Mouse (Mus musculus): ENCODE measurements at regions not wholly inside any gene's neighbourhood (a gene's known extent, or its start where the extent isn't known, plus 50 kb on each side); places are given as distances from the start of the nearest gene placed in this dataset.

DNA sequence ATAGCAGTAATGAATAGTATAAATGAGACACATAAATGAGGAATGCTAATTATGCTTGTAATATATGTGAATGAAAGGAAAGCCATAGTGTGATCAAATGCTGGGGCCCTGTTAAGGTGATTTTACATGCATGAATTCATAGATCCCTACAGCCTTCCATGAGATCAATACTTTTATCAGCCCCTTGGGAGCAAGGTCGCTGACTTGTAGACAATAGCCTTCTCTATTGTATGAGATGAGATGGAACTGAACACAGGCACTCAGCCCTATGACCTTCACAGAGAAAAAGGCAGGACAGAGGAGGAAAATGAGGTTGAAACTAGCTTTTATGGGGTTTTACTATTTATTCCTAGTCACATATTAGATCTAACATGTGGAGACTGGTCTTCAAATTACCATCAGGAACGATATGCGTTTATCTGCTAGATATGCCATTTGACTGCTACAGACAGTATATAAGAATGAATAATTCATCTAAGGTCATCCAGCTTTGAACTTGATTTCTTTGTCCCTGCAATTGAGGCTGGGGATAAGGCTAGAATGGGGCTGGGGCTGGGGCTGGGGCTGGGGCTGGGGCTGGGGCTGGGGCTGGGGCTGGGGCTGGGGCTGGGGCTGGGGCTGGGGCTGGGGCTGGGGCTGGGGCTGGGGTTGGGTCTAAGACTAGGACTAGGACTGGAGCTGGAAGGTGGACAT lies 1390.0 kb upstream of the Lrrc6 start:
- Histone ChIP-seq H3K9me3 (ENCODE audit: low read length) (no peaks in the 10 kb centered on the region), H3K4me2 (ENCODE audit: low read depth, low read length) (no peak overlapping the region), H3K9ac (replicated peaks) (no peak overlapping the region), H3K27ac (ENCODE audit: low read depth) (no peak overlapping the region), H3K36me3 (replicated peaks; ENCODE audit: insufficient read depth, low read length) (no peaks in the 10 kb centered on the region), H3K27me3 (ENCODE audit: insufficient read depth, low read length) (no peaks in the 10 kb centered on the region), H3K4me3 (ENCODE audit: low read depth, low read length) (no peak overlapping the region), H3K4me1 (ENCODE audit: insufficient read depth) (no peaks in the 10 kb centered on the region)
- no peak for TF ChIP-seq CTCF (IDR thresholded peaks at IDR 0.05; ENCODE audit: low read depth)
- TF ChIP-seq EP300 (IDR thresholded peaks at IDR 0.05; ENCODE audit: low read depth): no peak
- no peak for DNase-seq
- 78% methylated on average over 3 of the region's 3 CpGs for WGBS (ENCODE audit: insufficient replicate concordance)
- ATAC-seq: no peak

DNA sequence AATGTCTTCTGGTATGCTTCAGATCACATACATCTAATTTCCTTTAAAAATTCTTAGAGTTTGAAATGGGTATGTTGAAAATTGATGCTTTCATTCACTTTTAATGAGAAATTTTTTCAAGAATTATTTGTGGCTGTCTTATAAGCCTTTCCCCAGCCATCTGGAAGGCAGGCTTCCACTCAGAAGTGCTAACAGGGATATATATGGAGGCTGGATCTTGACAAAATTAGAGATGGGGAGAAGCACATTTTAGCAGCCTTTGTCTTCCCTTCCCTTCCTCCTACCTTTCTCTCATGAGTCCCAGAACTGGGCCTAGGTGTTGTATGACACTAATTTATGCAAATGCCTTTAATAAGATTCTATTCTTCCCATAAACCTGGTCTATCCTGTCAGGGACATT lies 1387.8 kb upstream of the Lrrc6 start:
- TF ChIP-seq EP300 (IDR thresholded peaks at IDR 0.05; ENCODE audit: low read depth): no peak

DNA sequence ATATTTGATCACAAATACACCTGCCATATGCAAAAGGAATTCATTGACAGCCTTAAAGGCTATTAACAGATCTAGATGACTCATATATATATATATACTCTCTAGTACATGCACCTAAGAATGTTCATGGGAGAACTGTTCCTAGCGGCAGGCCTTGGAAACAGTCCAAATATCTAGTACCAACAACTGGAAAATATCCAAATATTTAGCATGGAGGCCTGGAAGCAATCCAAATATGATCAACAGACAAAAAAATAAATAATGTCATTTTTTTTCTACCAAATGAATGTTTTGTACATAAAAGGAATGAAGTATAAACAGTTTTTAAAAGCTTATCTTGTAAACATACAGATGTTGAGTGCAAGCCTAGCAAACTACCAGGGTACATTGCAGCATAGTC lies 1354.6 kb upstream of the Lrrc6 start:
- no peak overlapping the region for H3K9ac ChIP-seq (replicated peaks)
- no peak for TF ChIP-seq EP300 (IDR thresholded peaks at IDR 0.05; ENCODE audit: low read depth)
- no peak for TF ChIP-seq CTCF (IDR thresholded peaks at IDR 0.05; ENCODE audit: low read depth)
- H3K36me3 ChIP-seq (replicated peaks; ENCODE audit: insufficient read depth, low read length): no peaks in the 10 kb centered on the region
- H3K4me2 ChIP-seq (ENCODE audit: low read depth, low read length): no peak overlapping the region
- H3K9me3 ChIP-seq (ENCODE audit: low read length): no peaks in the 10 kb centered on the region
- no peaks in the 10 kb centered on the region for H3K27me3 ChIP-seq (ENCODE audit: insufficient read depth, low read length)
- 73% methylated on average over 1 of the region's 1 CpGs for WGBS (ENCODE audit: insufficient replicate concordance)
- no peaks in the 10 kb centered on the region for H3K4me1 ChIP-seq (ENCODE audit: insufficient read depth)
- H3K4me3 ChIP-seq (ENCODE audit: low read depth, low read length): no peak overlapping the region
- ATAC-seq (no peak), DNase-seq (no peak)
- H3K27ac ChIP-seq (ENCODE audit: low read depth): no peak overlapping the region

More for the DNA sequence above, 1387.8 kb upstream of the Lrrc6 start:
- DNase-seq: no peak
- Histone ChIP-seq H3K4me1 (ENCODE audit: insufficient read depth) (no peaks in the 10 kb centered on the region), H3K27me3 (ENCODE audit: insufficient read depth, low read length) (no peaks in the 10 kb centered on the region), H3K36me3 (replicated peaks; ENCODE audit: insufficient read depth, low read length) (no peaks in the 10 kb centered on the region), H3K9me3 (ENCODE audit: low read length) (no peaks in the 10 kb centered on the region), H3K27ac (ENCODE audit: low read depth) (no peak overlapping the region), H3K9ac (replicated peaks) (no peak overlapping the region), H3K4me2 (ENCODE audit: low read depth, low read length) (no peak overlapping the region), H3K4me3 (ENCODE audit: low read depth, low read length) (no peak overlapping the region)
- no peak for ATAC-seq

DNA sequence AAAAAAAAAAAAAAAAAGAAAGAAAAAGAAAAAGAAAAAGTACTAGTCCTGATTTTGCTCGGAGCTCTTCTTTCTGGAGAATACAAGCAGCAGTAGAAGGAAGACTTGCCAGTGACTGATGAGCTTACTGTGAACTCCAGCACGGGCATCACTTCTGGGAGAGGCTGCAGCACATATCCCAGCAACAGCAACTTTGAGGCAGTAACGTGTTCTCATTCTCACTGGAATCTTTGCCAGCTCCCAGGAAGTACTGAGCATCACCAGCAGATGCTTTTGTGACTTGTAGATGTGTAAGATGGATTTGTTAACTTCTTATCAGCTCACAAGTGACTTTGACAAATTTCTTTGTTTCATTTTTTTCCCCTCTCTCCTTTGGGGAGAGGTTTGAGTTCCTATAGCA lies 1349.4 kb upstream of the Lrrc6 start:
- Histone ChIP-seq H3K36me3 (replicated peaks; ENCODE audit: insufficient read depth, low read length) (no peaks in the 10 kb centered on the region), H3K27me3 (ENCODE audit: insufficient read depth, low read length) (no peaks in the 10 kb centered on the region), H3K9ac (replicated peaks) (no peak overlapping the region), H3K4me3 (ENCODE audit: low read depth, low read length) (no peak overlapping the region), H3K27ac (ENCODE audit: low read depth) (no peak overlapping the region), H3K4me2 (ENCODE audit: low read depth, low read length) (no peak overlapping the region), H3K9me3 (ENCODE audit: low read length) (no peaks in the 10 kb centered on the region), H3K4me1 (ENCODE audit: insufficient read depth) (no peaks in the 10 kb centered on the region)
- ATAC-seq (no peak), DNase-seq (no peak)
- whole genome bisulfite sequencing (ENCODE audit: insufficient replicate concordance): 53% methylated on average over 3 of the region's 3 CpGs
- TF ChIP-seq CTCF (IDR thresholded peaks at IDR 0.05; ENCODE audit: low read depth) (no peak), EP300 (IDR thresholded peaks at IDR 0.05; ENCODE audit: low read depth) (no peak)

DNA sequence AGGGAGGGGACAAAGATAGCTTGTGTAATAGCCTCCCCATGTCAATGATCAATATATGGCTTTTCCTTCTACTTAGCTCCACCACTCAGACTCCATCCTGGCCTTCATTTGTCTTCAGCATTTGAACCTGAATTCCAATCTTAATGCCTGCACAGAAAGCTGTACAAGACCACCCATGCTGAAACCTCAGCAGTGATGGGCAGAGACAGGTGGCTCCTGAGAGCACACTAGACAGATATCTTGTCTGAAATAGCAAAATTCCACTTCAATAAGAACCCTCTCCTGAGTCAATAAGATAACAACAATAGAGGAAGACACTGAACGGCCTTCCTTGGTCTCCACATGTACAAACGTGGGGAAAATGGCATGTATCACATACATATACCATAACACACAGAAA lies 1345.0 kb upstream of the Lrrc6 start:
- H3K9ac ChIP-seq (replicated peaks): no peak overlapping the region
- H3K9me3 ChIP-seq (ENCODE audit: low read length): no peaks in the 10 kb centered on the region
- TF ChIP-seq EP300 (IDR thresholded peaks at IDR 0.05; ENCODE audit: low read depth) (no peak), CTCF (IDR thresholded peaks at IDR 0.05; ENCODE audit: low read depth) (no peak)
- ATAC-seq (no peak), DNase-seq (no peak)
- no peaks in the 10 kb centered on the region for H3K27me3 ChIP-seq (ENCODE audit: insufficient read depth, low read length)
- H3K4me2 ChIP-seq (ENCODE audit: low read depth, low read length): no peak overlapping the region
- H3K36me3 ChIP-seq (replicated peaks; ENCODE audit: insufficient read depth, low read length): no peaks in the 10 kb centered on the region
- H3K4me3 ChIP-seq (ENCODE audit: low read depth, low read length): no peak overlapping the region
- H3K4me1 ChIP-seq (ENCODE audit: insufficient read depth): no peaks in the 10 kb centered on the region
- 68% methylated on average over 2 of the region's 2 CpGs for WGBS (ENCODE audit: insufficient replicate concordance)
- no peak overlapping the region for H3K27ac ChIP-seq (ENCODE audit: low read depth)

DNA sequence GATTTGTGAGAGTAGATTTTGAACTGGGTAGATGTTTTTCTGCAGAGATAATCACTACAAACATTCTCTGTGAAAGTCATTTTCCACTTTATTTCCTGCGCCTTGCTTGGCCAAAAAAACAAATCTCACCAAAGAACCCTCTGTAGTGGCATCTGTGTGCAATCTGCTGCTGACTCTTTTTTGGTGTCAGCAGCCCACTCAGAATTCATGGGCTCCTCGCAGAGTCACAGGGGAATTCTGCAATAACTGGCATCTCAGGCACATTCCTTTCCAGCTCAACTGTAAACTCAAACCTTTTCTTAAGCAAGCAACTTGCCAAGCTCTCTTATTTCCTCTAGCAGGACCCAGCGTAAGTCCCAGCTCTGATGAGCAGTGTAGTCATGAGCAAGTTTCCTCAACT lies 1340.0 kb upstream of the Lrrc6 start:
- no peak overlapping the region for H3K27ac ChIP-seq (ENCODE audit: low read depth)
- no peak overlapping the region for H3K9ac ChIP-seq (replicated peaks)
- no peaks in the 10 kb centered on the region for H3K27me3 ChIP-seq (ENCODE audit: insufficient read depth, low read length)
- H3K36me3 ChIP-seq (replicated peaks; ENCODE audit: insufficient read depth, low read length): no peaks in the 10 kb centered on the region
- TF ChIP-seq CTCF (IDR thresholded peaks at IDR 0.05; ENCODE audit: low read depth): no peak
- no peak for TF ChIP-seq EP300 (IDR thresholded peaks at IDR 0.05; ENCODE audit: low read depth)
- H3K4me2 ChIP-seq (ENCODE audit: low read depth, low read length): no peak overlapping the region
- no peak for DNase-seq
- whole genome bisulfite sequencing (ENCODE audit: insufficient replicate concordance): 68% methylated on average over 3 of the region's 3 CpGs
- no peaks in the 10 kb centered on the region for H3K4me1 ChIP-seq (ENCODE audit: insufficient read depth)
- no peaks in the 10 kb centered on the region for H3K9me3 ChIP-seq (ENCODE audit: low read length)
- H3K4me3 ChIP-seq (ENCODE audit: low read depth, low read length): no peak overlapping the region
- ATAC-seq: no peak
